Comparison of ENCODE assay signal across 11 mouse cellular contexts in the genomic region with DNA sequence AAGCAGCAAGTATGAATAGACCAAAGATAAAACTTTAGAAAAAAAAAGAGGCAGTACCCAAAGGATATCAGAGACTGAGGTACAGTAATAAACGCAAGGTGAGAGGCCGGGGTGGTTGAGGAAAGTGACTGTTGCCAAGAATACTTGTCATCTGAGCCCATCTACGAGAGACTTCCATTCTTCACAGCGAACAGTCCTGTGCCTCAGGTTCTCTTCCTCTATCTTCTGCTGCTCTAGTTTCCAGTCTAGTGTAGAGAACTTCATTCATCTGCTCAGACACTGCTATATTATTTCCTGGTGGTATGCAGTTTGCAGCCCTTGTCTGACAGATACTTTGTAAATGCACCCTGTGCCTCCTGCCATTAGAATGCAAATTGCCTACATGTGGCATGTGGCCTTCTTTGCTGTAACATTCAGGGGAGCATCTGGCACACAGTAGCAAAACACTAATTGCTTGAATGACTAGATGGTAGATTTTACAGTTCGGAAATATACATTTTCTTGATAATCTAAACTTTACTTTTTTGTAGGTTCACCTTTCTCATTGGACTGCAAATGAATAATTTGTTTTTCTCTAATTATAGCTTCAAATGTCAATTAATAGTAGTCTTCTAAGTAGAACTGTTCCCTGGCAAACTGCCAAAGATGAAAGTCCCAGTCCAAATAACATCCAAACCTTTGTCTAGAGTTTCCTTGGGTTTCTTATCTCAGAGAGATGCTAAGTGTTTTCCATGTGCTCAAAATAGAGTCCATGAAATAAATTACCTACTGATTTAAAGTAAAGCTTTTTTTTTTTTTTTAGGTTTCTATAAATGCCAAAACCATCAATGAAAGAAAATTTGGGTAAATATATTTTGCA. TPM values are rescaled to one million over a fixed set of nuclear protein-coding genes. Genes with fewer than 3 reads are reported as not detected.
DNase-seq lines count a peak whose midpoint lies in the region; ATAC-seq and TF ChIP-seq lines count a peak whose summit lies in the region.
"Had no signal": no experiment of that assay in that cellular context is flagged by ENCODE, and none has a peak within 500 bp of the region (broad histone marks: within the 10 kb centered on the region; RNA-seq: fewer than 3 reads in every experiment).

No protein-coding gene starts in this region.

- 66% methylated on average over 5 of the region's 5 CpGs for WGBS in kidney, postnatal 0 days
- WGBS in lung, postnatal 0 days, result 55% methylated on average over 5 of the region's 5 CpGs

- TF ChIP-seq CTCF in kidney, postnatal 0 days (IDR thresholded peaks at IDR 0.05; ENCODE audit: low read depth), result no peak
- no peak for TF ChIP-seq CTCF in CH12.LX (conservative IDR thresholded peaks at IDR 0.05 in 1 of 2, IDR thresholded peaks at IDR 0.05 in 1 of 2; ENCODE audit: low read depth in 2 of 2, low read length in 2 of 2)
- TF ChIP-seq CTCF in brain, embryonic 14.5 days (IDR thresholded peaks at IDR 0.05; ENCODE audit: borderline replicate concordance, extremely low read depth, insufficient read depth, insufficient read length), result no peak
- no peak for TF ChIP-seq CTCF in lung, postnatal 0 days (IDR thresholded peaks at IDR 0.05)

- H3K4me3 ChIP-seq in kidney, postnatal 0 days (replicated peaks; ENCODE audit: low read depth, low read length), result no peak overlapping the region
- no peak overlapping the region for H3K4me3 ChIP-seq in CH12.LX (replicated peaks in 1 of 3; ENCODE audit: low read depth in 2 of 3, low read length in 2 of 3, poor library complexity in 1 of 3)
- no peak overlapping the region for H3K4me3 ChIP-seq in lung, postnatal 0 days (ENCODE audit: low read depth, low read length)
- H3K4me3 ChIP-seq: limb, embryonic 12.5 days had no signal

- no peak for TF ChIP-seq POLR2A in CH12.LX (IDR thresholded peaks at IDR 0.05; ENCODE audit: low read depth, low read length)
- TF ChIP-seq POLR2A in brain, embryonic 14.5 days (IDR thresholded peaks at IDR 0.05; ENCODE audit: borderline replicate concordance, extremely low read depth, insufficient read depth, insufficient read length, poor library complexity, severe bottlenecking), result no peak

- H3K4me1 ChIP-seq in kidney, postnatal 0 days (replicated peaks; ENCODE audit: insufficient read depth, low read length), result no peaks in the 10 kb centered on the region
- peaks cover 6 to 55% of the 10 kb centered on the region in 2 experiments for H3K4me1 ChIP-seq in CH12.LX (ENCODE audit: control insufficient read depth in 1 of 2, insufficient read depth in 2 of 2)
- H3K4me1 ChIP-seq in lung, postnatal 0 days (ENCODE audit: insufficient read depth, low read depth, low read length), result no peaks in the 10 kb centered on the region
- H3K4me1 ChIP-seq: limb, embryonic 12.5 days had no signal

- dilution Hi-C loops in CH12.LX (cut with MboI; ENCODE audit: extremely low pct_ligation_motif_present, extremely low pct_unique_long_range_greater_than_20kb, low sequenced_read_pairs), result no loop called here

- in situ Hi-C loops in CH12.LX (cut with MboI; ENCODE audit: low pct_ligation_motif_present, low pct_unique_long_range_greater_than_20kb, low sequenced_read_pairs), result loop anchor here (5.0 to 25.0 kb wide), 2 partner anchors 178 to 688 kb away; a partner anchor contains a TSS

- no peak for TF ChIP-seq EP300 in CH12.LX (IDR thresholded peaks at IDR 0.05; ENCODE audit: low read length)
- TF ChIP-seq EP300 in lung, postnatal 0 days (IDR thresholded peaks at IDR 0.05), result no peak

- H3K27ac ChIP-seq in kidney, postnatal 0 days, result no peak overlapping the region
- H3K27ac ChIP-seq in CH12.LX (ENCODE audit: insufficient read depth, low read depth), result no peak overlapping the region
- 0 out of 2 replicates have a peak overlapping the region, but pooled peaks have one; percentile 32 for H3K27ac ChIP-seq in lung, postnatal 0 days (ENCODE audit: low read length)
- H3K27ac ChIP-seq: limb, embryonic 12.5 days; macrophage had no signal

- no peaks in the 10 kb centered on the region for H3K79me2 ChIP-seq in CH12.LX (replicated peaks; ENCODE audit: control insufficient read depth, extremely low read depth, insufficient read depth, poor library complexity, severe bottlenecking)

- no peaks in the 10 kb centered on the region for H3K27me3 ChIP-seq in kidney, postnatal 0 days (ENCODE audit: insufficient read depth, low read length)
- H3K27me3 ChIP-seq in CH12.LX (replicated peaks), result no peaks in the 10 kb centered on the region
- no peaks in the 10 kb centered on the region for H3K27me3 ChIP-seq in lung, postnatal 0 days (replicated peaks; ENCODE audit: insufficient read depth, low read length)

- no peaks in the 10 kb centered on the region for H3K36me3 ChIP-seq in kidney, postnatal 0 days (ENCODE audit: insufficient read depth, low read length)
- H3K36me3 ChIP-seq in CH12.LX (replicated peaks in 1 of 2; ENCODE audit: control insufficient read depth in 1 of 2, insufficient read depth in 1 of 2, low read length in 1 of 2), result peaks cover 0 to 3% of the 10 kb centered on the region in 2 experiments
- no peaks in the 10 kb centered on the region for H3K36me3 ChIP-seq in lung, postnatal 0 days (ENCODE audit: insufficient read depth, low read length)
- H3K36me3 ChIP-seq: limb, embryonic 12.5 days had no signal

- no peak for TF ChIP-seq RAD21 in CH12.LX (IDR thresholded peaks at IDR 0.05; ENCODE audit: low read depth, low read length)

- no peaks in the 10 kb centered on the region for H3K9me3 ChIP-seq in kidney, postnatal 0 days (replicated peaks; ENCODE audit: low read length)
- H3K9me3 ChIP-seq in CH12.LX (replicated peaks; ENCODE audit: low read length), result peaks cover 3% of the 10 kb centered on the region
- H3K9me3 ChIP-seq in lung, postnatal 0 days (ENCODE audit: low read length), result no peaks in the 10 kb centered on the region
- H3K9me3 ChIP-seq: limb, embryonic 12.5 days had no signal

- H3K4me2 ChIP-seq in kidney, postnatal 0 days (ENCODE audit: low read length), result no peak overlapping the region
- peak overlapping the region; percentile 34; the same call in 1 of the 2 replicates for H3K4me2 ChIP-seq in CH12.LX (ENCODE audit: insufficient read depth, low read depth, poor library complexity, severe bottlenecking)
- H3K4me2 ChIP-seq in lung, postnatal 0 days (replicated peaks; ENCODE audit: low read depth, low read length), result no peak overlapping the region
- H3K4me2 ChIP-seq: limb, embryonic 12.5 days had no signal

- ATAC-seq in kidney, postnatal 0 days (replicated peaks; ENCODE audit: low FRiP score, low read depth), result no peak
- ATAC-seq in lung, postnatal 0 days, result no peak

- peak; percentile 9 for DNase-seq in kidney, postnatal 0 days (ENCODE audit: low spot score)
- DNase-seq in kidney, postnatal 4 days, result no peak
- DNase-seq in CH12.LX (ENCODE audit: extremely low read depth), result no peak
- DNase-seq in brain, embryonic 14.5 days (ENCODE audit: low read depth), result peak; percentile 91
- no peak for DNase-seq in lung, postnatal 0 days (ENCODE audit: low spot score)
- DNase-seq in ovary, postnatal 14 days (ENCODE audit: low spot score), result no peak
- DNase-seq in spleen, adult 18-20 months, result no peak
- DNase-seq: right cerebral cortex, postnatal 14 days; thymus, postnatal 4 days had no signal

- H3K9ac ChIP-seq in kidney, postnatal 0 days (ENCODE audit: low read depth, low read length), result no peak overlapping the region
- 0 out of 2 replicates have a peak overlapping the region, but pooled peaks have one; percentile 53 for H3K9ac ChIP-seq in CH12.LX (ENCODE audit: insufficient read depth, low read depth)
- H3K9ac ChIP-seq in lung, postnatal 0 days (replicated peaks; ENCODE audit: low read depth), result no peak overlapping the region
- H3K9ac ChIP-seq: limb, embryonic 12.5 days had no signal

TF ChIP-seq in CH12.LX, 34 proteins besides CTCF, POLR2A, EP300 and RAD21:
- TF ChIP-seq PAX5 (IDR thresholded peaks at IDR 0.05; ENCODE audit: low read length) (no peak), MYC (IDR thresholded peaks at IDR 0.05; ENCODE audit: low read depth, low read length) (peak; percentile 44; the same call in 1 of the 2 replicates), BHLHE40 (IDR thresholded peaks at IDR 0.05; ENCODE audit: low read depth, low read length) (0 out of 2 replicates have a peak, but pooled peaks have one; percentile 6), RCOR1 (conservative IDR thresholded peaks at IDR 0.05; ENCODE audit: low read depth, low read length) (0 out of 2 replicates have a peak, but pooled peaks have one; percentile 27), JUND (conservative IDR thresholded peaks at IDR 0.05; ENCODE audit: low read depth, low read length) (no peak), USF2 (conservative IDR thresholded peaks at IDR 0.05; ENCODE audit: low read depth, low read length) (no peak)

RNA-seq across cellular contexts. Expression of a gene that starts 5.0 kb away (rescaled TPM):
- 42.1 and 45.3 TPM in 2 replicates for polyA plus RNA-seq in kidney, postnatal 0 days (2015; fragmentation: Nextera tagmentation; extraction: Ambion mirVana)
- total RNA-seq in CH12.LX (2012; rRNA removed) (9.7 and 14.2 TPM in 2 replicates), CH12.LX (2014; rRNA removed) (16.1 TPM in 2 replicates)
- polyA plus RNA-seq in CH12.LX (2012; ENCODE audit: insufficient read length, low read depth), result 10.3 and 14.5 TPM in 2 replicates
- 8.7 and 10.4 TPM in 2 replicates for polyA plus RNA-seq in brain, embryonic 14.5 days (2012; rRNA removed)
- 37.2 and 46.0 TPM in 2 replicates for polyA plus RNA-seq in lung, postnatal 0 days (2015; fragmentation: Nextera tagmentation; extraction: Ambion mirVana)

RNA-seq across cellular contexts. Expression of a gene that starts 23.8 kb away (rescaled TPM):
- 23.5 and 24.3 TPM in 2 replicates for polyA plus RNA-seq in kidney, postnatal 0 days (2015; fragmentation: Nextera tagmentation; extraction: Ambion mirVana)
- total RNA-seq in CH12.LX (2012; rRNA removed) (11.9 and 15.4 TPM in 2 replicates), CH12.LX (2014; rRNA removed) (40.3 and 45.5 TPM in 2 replicates)
- 21.1 and 24.6 TPM in 2 replicates for polyA plus RNA-seq in CH12.LX (2012; ENCODE audit: insufficient read length, low read depth)
- polyA plus RNA-seq in brain, embryonic 14.5 days (2012; rRNA removed), result 6.2 and 6.6 TPM in 2 replicates
- polyA plus RNA-seq in lung, postnatal 0 days (2015; fragmentation: Nextera tagmentation; extraction: Ambion mirVana), result 14.8 and 15.4 TPM in 2 replicates

Comparison
In these comparisons a context has a peak if more than half of its experiments do, and no peak if none do; other contexts are left out.
1. DNase-seq: peak in kidney, postnatal 0 days (single experiment) and brain, embryonic 14.5 days (single experiment); none in kidney, postnatal 4 days (0 of 2), CH12.LX (single experiment), lung, postnatal 0 days (single experiment), ovary, postnatal 14 days (single experiment) and spleen, adult 18-20 months (0 of 2).